Mouse (Mus musculus): ENCODE results near the gene D630039A03Rik. TPM values are rescaled to one million over a fixed set of nuclear protein-coding genes. Genes with fewer than 3 reads are reported as not detected.

Gene D630039A03Rik
- polyA plus RNA-seq, 1 experiment = 0.01 TPM

DNA sequence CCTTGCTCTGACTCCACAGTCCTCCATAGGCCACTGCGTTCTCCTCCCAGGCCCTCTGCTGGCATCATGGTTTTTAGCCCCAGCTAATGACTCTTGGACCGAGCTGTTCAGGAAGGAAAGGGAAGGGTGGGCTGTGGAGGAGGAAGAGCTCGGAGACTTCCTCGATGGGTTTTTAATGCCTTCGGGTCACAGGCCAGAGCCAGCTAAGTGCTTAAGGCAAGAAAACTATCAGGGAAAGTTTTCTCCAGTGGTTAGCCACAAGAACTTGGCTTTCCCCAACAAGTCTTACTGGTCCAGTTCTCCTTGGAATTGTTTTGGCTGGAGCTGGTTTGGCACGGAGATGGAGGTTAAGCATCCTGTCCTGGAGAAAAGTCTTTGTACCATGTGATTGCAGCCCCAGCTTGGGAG, 55.9 kb downstream of the D630039A03Rik start:
- H3ac ChIP-seq (ENCODE audit: control insufficient read depth, insufficient read length) = no peak overlapping the region
- H3K36me3 ChIP-seq (ENCODE audit: control insufficient read depth, insufficient read depth) = peaks cover 35% of the 10 kb centered on the region
- H3K79me2 ChIP-seq (ENCODE audit: control insufficient read depth, insufficient read depth) = peaks cover 90% of the 10 kb centered on the region
- no peaks in the 10 kb centered on the region for H3K27me3 ChIP-seq (ENCODE audit: control insufficient read depth, insufficient read depth, insufficient read length)
- H3K4me2 ChIP-seq (ENCODE audit: low read depth) = no peak overlapping the region
- H3K4me3 ChIP-seq = no peak overlapping the region
- no peak for TF ChIP-seq SRF (IDR thresholded peaks at IDR 0.05; ENCODE audit: control insufficient read depth, insufficient read length, low read depth)
- no peak for TF ChIP-seq MYOD1 (IDR thresholded peaks at IDR 0.05; ENCODE audit: control insufficient read depth in 1 of 3, insufficient read length in 2 of 3, low read depth in 2 of 3)
- no peak for TF ChIP-seq REST (IDR thresholded peaks at IDR 0.05; ENCODE audit: insufficient read depth, insufficient read length)
- TF ChIP-seq POLR2A (IDR thresholded peaks at IDR 0.05; ENCODE audit: insufficient read length, low read depth) = no peak
- TF ChIP-seq MYOG (IDR thresholded peaks at IDR 0.05; ENCODE audit: control insufficient read depth in 1 of 3, insufficient read depth in 1 of 3, insufficient read length in 2 of 3, low read depth in 2 of 3) = no peak
- TF ChIP-seq POLR2AphosphoS2 (IDR thresholded peaks at IDR 0.05; ENCODE audit: insufficient read length, low read depth) = no peak
- no peak for TF ChIP-seq MAX (IDR thresholded peaks at IDR 0.05; ENCODE audit: low read depth)
- TF ChIP-seq CEBPB (IDR thresholded peaks at IDR 0.05; ENCODE audit: insufficient read depth, poor library complexity, severe bottlenecking) = no peak
- TF ChIP-seq TCF12 (IDR thresholded peaks at IDR 0.05; ENCODE audit: insufficient read depth, poor library complexity, severe bottlenecking) = no peak
- no peak for TF ChIP-seq USF1 (IDR thresholded peaks at IDR 0.05; ENCODE audit: low read depth)
- TF ChIP-seq TCF3 (IDR thresholded peaks at IDR 0.05; ENCODE audit: insufficient read length, low read depth) = no peak
- TF ChIP-seq E2F4 (IDR thresholded peaks at IDR 0.05; ENCODE audit: insufficient read depth) = no peak

Other genes with a start within 250 kb of the D630039A03Rik start
- 19.3 TPM for gene Akap2, start 198.6 kb downstream of the D630039A03Rik start, polyA plus RNA-seq (2012; fragmentation: generic; extraction: Trizol)
- gene Txn1, start 40.1 kb upstream of the D630039A03Rik start, polyA plus RNA-seq (2012; fragmentation: generic; extraction: Trizol) = 381 TPM
- not detected for gene Txndc8, start 92.8 kb upstream of the D630039A03Rik start, polyA plus RNA-seq (2012; fragmentation: generic; extraction: Trizol)

Data from myocyte (in vitro differentiated cells).